Mouse (Mus musculus): ENCODE measurements at regions not wholly inside any gene's neighbourhood (a gene's known extent, or its start where the extent isn't known, plus 50 kb on each side); places are given as distances from the start of the nearest gene placed in this dataset.
A peak's percentile ranks its signal among the peaks of the same experiment; 100 is the strongest.

GRCm38 (mm10) chr14:24997786-24998509, 461.0 kb upstream of the Zmiz1 start:
- DNase-seq (ENCODE audit: low spot score in 2 of 2), result no peak

GRCm38 (mm10) chr14:24999008-24999572, 459.9 kb upstream of the Zmiz1 start:
- DNase-seq (ENCODE audit: low spot score in 2 of 2), result no peak

DNA sequence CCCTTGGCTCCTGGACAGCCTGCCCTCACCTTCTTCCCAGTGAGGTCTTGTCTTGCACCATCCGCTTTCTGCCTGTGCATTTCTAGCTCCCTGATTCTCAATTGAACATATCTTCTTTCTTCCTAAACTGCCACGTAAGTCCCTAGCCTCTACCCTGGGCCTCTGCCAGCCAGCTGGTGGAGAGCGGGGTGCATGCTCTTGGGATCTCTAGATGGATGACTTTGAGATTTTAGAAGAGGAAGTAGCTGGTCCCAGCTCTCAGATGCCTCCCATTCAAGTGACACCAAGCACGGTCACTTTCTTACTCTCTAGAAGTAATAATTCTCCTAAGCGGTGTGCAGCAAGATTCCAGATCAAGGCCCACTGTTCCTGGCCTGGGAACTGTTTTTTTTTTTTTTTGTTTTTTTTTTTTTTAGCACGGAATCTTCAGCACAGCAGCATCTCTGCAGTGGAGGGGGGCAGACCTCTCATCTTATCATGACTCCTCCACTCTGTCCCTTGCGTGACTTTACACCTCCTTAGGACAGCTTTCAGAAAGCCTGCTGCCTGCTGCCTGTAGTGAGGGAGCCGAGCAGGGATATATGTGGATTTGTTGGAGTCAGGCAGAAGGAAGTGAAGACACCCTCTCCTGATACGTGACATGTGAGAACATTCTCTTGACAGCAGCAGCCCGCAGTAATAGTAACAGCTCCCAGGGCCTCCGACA, 453.6 kb upstream of the Zmiz1 start:
- DNase-seq (ENCODE audit: low spot score in 2 of 2), result no peak

- DNase-seq (ENCODE audit: low spot score in 2 of 2), result no peak
Measured at GRCm38 (mm10) chr14:25011926-25012325, 447.1 kb upstream of the Zmiz1 start.

DNA sequence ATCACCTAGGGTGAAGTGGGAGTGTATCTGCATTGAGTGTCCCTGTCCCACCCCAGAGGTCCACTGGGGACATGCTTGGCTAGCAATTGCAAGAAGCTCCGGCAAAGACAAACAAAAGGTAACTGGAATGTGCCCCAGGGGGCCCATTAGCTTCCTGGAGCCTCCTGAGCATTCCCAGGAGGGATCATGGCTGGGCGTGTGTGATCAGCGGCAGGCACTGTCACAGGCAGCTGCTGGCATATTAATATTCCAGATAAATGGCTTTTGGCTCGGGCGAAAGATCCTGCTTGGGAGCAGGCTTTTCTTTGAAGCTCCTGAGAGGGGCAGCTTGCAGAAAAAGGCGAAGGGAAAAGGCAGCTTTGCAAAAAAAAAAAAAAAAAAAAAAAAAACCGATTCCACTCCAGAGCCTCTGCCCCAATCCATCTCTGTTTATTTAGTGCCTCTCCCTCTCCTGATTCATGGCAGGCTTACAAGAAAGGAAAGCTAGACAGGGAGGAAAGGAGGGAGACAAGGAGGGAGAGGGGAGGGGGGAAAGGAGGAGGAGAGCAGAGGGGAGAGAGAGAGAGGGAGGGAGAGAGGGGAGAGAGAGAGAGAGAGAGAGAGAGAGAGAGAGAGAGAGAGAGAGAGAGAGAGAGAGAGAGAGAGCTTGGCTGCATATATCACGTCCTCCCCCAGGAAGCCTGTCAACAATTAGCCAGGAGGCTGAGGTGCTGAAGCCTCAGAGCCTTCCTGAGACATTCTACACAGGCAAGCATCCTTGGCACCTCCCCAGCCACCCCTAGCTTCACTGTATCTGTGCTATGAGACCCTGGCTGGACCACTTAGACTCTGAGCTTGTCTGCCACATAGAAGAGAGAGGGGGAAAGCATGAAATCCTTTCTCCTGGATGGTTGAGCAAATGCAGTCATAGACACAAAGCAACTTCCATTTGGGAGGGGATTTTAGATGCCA, 443.4 kb upstream of the Zmiz1 start:
- DNase-seq (ENCODE audit: low spot score in 2 of 2), result peak in 1 of 2 experiments; percentile 8

DNA sequence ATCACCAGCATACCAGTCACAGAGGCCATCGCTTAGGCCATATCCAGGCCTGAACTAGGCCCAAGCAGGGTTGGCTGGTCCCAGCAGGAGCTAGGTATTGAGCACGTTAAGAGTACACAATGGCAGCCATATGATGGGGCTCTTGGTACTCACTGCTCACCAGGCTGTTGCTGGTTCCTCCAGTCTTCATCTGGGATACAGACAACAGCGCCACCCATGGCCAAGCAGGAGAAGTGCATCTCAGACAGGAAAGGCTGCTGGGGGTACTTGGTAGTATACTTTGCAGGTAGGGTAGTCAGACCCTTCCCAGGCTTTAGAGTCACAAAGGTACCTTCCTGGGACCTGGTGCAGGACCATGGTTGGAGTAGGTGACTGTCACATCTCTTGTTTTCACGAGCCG, 441.1 kb upstream of the Zmiz1 start:
- no peak for DNase-seq (ENCODE audit: low spot score in 2 of 2)

DNA sequence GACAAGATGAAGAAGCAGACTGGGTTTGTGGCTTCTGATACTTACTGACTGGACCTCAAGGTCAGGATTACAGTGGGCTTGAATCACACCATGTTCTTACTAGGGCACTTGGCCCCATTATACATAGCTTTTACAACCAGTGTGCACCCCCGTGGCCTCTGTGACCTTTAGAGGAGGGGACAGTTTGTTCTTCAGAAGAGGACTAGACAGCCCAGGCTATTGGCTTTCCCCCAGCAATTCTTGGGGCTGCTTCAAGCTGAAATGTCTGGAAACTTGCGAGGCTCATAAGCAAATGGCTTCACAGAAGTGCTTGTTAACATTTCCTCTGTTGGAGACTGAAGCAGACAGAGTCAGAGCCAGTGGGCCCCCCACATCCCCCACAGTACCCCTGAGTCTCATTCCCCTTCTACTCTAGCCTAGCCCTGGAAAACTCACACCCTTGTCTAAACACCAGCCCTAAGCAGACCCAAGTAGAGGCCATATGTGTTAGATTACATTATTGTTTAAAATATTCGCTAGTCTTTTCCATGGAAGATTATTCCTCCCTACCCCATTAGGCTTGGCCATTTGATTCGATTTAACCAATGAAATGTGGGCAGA, 439.6 kb upstream of the Zmiz1 start:
- DNase-seq (ENCODE audit: low spot score in 2 of 2), result no peak

- no peak for DNase-seq (ENCODE audit: low spot score in 2 of 2)
Measured at GRCm38 (mm10) chr14:25022523-25023269, 436.3 kb upstream of the Zmiz1 start.

DNA sequence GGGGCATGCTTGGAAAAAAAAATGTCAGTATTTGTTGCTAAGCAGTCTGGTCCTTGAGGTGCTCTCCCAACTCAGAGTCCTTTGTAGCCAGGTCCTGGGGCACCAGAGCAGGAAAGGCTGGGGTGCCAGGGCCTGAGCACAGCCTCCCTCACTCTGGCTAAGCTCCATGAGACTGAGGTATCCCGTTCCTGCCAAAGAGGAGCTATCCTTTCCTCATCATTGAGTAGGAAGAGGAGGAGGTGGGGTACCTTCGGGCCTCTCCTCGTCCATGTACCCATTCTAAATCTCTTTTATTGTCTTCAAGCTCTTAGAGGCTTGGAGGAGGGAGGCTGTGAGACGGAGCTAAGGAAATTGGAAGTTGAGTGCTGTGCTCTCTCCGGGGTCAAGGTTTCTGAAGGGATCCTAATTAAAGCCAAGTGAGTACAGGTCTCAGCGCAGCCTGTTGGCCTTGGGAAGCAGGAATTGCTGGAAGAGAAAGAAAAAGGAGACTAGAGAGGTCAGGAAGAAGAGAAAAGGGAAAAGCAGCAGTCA, 435.6 kb upstream of the Zmiz1 start:
- no peak for DNase-seq (ENCODE audit: low spot score in 2 of 2)

GRCm38 (mm10) chr14:25025074-25025473, 433.9 kb upstream of the Zmiz1 start:
- DNase-seq (ENCODE audit: low spot score in 2 of 2), result no peak

GRCm38 (mm10) chr14:25027076-25027475, 431.9 kb upstream of the Zmiz1 start:
- DNase-seq (ENCODE audit: low spot score in 2 of 2), result no peak

- DNase-seq (ENCODE audit: low spot score in 2 of 2), result no peak
Measured at GRCm38 (mm10) chr14:25027842-25028241, 431.1 kb upstream of the Zmiz1 start.

DNA sequence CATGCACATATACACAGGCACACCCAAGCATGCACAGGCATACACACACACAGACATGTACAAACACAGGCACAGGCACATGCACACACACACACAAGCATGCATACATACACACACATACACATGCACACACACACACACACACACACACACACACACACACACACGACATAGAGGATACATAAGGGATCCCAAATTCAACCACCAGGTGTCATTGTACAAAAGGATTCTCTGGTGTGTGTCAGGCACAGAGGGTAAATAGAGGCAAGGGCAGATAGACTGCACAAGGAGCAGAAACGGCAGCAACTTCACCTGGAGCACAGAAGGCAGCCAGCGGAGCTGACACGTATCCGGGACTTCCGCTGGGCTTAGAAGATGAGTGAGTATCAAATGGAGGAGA, 428.1 kb upstream of the Zmiz1 start:
- DNase-seq (ENCODE audit: low spot score in 2 of 2), result no peak

- DNase-seq (ENCODE audit: low spot score in 2 of 2), result no peak
Measured at GRCm38 (mm10) chr14:25031756-25032680, 427.0 kb upstream of the Zmiz1 start.

DNA sequence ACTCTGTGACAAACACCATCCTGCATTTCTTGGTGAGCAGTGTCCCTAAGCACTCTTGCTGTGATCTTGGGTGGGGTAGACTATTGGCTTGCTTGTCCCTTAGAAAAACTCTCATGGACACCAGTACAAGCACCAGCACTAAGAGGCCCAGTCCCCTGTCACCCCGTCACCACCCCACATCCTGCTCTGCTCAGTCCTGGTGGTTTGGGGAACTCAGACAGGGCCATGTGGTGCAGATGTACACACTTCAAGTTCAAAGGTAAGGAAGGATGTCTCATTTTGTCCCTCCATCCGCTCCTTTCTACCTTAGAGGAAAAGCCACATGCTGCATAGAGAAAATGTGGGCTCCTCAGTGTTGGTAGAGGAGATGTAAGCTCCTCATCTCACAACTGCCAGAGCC, 426.1 kb upstream of the Zmiz1 start:
- no peak for DNase-seq (ENCODE audit: low spot score in 2 of 2)

DNA sequence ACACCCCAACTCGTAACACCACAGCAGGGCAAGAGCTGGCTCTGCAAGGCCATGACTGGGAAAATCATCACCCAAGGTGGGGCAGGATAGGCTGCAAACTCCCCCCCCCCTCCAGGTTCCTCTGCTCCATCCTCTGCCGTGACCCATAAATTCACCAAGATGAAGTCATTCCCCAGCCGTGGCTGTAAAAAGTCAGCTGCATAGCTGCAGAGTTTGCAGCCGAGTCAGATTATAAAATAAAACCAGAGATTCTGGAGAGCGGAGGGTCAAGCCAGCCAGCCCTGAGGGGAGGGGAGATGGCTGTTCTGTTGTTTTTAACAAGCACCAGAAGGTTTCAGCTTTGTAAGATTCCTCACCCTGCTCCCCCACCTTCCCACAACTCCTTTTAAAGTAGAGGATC, 416.7 kb upstream of the Zmiz1 start:
- DNase-seq (ENCODE audit: low spot score in 2 of 2), result no peak

DNA sequence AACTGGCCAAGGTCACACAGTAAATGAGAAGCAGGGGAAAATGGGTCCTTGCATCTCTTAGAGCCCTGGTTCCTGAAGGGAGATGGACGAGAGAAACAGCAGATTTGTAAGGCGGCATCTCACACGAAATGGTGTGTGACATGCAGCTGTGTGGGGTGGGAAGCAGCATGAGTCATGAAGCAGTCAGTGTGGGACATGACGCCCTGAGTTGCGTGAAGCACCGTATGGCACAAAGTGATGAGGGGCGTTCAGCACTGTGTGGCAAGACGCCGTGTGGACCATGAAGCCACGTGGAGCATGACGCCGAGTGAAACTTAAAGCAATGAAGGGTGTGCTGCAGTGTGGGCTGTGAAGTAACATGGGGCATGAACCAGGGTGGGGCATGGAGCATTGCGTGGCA, 414.9 kb upstream of the Zmiz1 start:
- DNase-seq (ENCODE audit: low spot score in 2 of 2), result no peak

- DNase-seq (ENCODE audit: low spot score in 2 of 2), result no peak
Measured at GRCm38 (mm10) chr14:25044867-25045266, 414.1 kb upstream of the Zmiz1 start.

DNA sequence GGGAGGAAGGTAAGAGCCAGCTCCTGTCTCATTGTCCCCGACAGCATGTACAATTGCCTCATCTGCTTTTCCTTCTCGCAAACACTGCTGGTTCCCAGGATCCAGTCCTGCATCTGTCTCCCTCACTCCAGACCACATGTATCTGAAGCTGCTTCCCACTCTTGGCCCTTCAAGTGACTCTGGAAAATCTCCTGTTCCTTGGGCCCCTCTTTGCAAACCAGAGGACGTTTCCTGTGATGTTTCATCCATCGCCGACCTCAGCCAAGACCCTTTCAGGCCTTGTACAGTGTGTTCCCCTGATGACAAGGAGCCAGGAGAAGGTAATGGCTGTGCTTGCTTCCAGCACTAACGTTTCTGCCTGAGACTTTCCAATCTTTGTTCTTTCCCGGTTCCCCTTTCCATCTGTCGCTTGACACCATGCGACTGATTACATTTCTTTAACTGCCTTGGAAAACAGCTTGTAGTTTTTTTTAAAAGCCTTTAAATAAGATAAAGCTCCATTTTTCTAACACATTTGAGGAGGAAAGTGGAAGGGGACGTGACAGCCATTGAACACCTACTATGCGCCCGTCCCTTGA, 408.2 kb upstream of the Zmiz1 start:
- DNase-seq (ENCODE audit: low spot score in 2 of 2), result no peak

Measured in adrenal gland, postnatal 4 days (tissue).